Mouse (Mus musculus): ENCODE measurements around the gene Txndc8.

Txndc8 gene

GRCm38 (mm10) chr4:58009024-58009423, at the start of gene Txndc8:
TSS of gene Txndc8 (minus strand) at chr4:58009124.
- no peak for DNase-seq (ENCODE audit: low read depth in 2 of 2, low spot score in 2 of 2)

- DNase-seq (ENCODE audit: low read depth in 2 of 2, low spot score in 2 of 2) = no peak
Measured at GRCm38 (mm10) chr4:58055653-58056052, 46.7 kb upstream of the Txndc8 start.

DNA sequence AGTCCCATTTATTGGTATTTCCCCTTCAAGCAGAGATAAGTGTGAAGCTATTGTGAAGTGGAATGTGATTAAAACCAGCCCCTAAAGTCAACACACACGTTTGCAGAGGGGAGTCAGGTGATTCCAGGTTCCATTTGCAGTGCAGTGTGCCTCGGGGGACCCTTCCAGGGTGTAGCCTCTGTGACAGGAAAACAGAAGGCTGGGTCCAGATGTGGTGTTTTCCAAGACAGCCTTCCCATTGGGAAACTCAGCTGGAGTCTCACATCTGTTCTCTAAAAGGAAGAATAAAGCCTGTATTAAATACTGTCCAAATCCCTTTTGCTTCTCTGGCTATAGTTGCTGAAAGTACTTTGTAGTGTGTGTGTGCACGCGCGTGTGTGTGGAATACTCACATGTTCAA, 45.5 kb upstream of the Txndc8 start:
- no peak for DNase-seq (ENCODE audit: low read depth in 2 of 2, low spot score in 2 of 2)

- DNase-seq (ENCODE audit: low read depth in 2 of 2, low spot score in 2 of 2) = no peak
Measured at GRCm38 (mm10) chr4:58050746-58051145, 41.8 kb upstream of the Txndc8 start.

- no peak for DNase-seq (ENCODE audit: low read depth in 2 of 2, low spot score in 2 of 2)
Measured at GRCm38 (mm10) chr4:58050276-58050675, 41.4 kb upstream of the Txndc8 start.

GRCm38 (mm10) chr4:58044833-58045232, 35.9 kb upstream of the Txndc8 start:
- DNase-seq (ENCODE audit: low read depth in 2 of 2, low spot score in 2 of 2) = no peak

- no peak for DNase-seq (ENCODE audit: low read depth in 2 of 2, low spot score in 2 of 2)
Measured at GRCm38 (mm10) chr4:58044356-58044755, 35.4 kb upstream of the Txndc8 start.

- DNase-seq (ENCODE audit: low read depth in 2 of 2, low spot score in 2 of 2) = no peak
Measured at GRCm38 (mm10) chr4:58040093-58040492, 31.2 kb upstream of the Txndc8 start.

DNA sequence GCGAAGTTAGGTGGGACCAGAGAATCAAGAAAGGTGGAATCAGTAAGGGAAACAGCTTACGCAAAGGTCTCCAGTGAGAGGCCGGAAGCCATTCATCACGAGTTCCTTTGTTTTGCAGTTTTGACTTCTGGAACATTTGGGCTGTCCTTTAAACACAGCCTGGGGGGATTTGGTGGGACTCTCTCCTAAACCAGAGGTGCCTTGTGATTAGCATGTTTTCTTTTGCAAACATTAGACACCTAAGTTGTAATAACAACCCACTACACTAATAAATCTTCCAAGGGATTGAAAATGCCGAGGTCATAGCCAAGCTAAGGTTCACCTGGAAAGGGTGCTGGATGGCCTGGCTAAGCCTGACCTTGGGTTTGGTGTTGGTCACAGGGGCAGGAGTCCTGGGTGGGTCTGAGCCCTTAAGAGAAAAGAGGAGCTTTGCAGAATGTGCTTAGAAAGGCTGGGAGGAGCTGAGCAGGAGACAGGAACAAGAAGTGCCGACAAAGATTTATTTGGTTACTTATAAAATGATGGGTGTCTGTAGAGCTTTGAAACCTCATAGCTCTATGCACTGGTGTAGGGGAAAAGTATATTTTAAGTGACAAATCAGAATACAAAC, 28.3 kb upstream of the Txndc8 start:
- no peak for DNase-seq (ENCODE audit: low read depth in 2 of 2, low spot score in 2 of 2)

GRCm38 (mm10) chr4:58034663-58035062, 25.7 kb upstream of the Txndc8 start:
- no peak for DNase-seq (ENCODE audit: low read depth in 2 of 2, low spot score in 2 of 2)

- no peak for DNase-seq (ENCODE audit: low read depth in 2 of 2, low spot score in 2 of 2)
Measured at GRCm38 (mm10) chr4:58032714-58033113, 23.8 kb upstream of the Txndc8 start.

DNA sequence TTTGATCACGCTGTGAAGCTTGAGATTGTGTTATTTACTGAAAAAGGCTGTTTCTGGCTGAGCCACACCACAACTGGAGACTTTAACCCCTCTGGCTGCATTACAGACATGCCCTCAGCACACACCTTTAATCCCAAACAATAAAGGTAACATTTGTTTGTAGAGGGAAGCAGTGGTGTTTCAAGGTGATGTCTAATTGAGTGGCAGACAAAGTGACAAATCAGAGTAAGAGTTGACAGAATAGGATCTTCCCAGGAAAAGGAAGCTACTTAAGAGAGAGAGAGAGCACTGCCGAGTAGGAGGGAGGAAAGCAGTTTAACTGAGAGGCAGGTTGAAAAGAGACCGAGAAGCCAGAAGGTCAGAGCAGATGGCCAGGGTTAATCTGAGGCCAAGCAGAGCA, 5.4 kb downstream of the Txndc8 start:
- no peak for DNase-seq (ENCODE audit: low read depth in 2 of 2, low spot score in 2 of 2)

DNA sequence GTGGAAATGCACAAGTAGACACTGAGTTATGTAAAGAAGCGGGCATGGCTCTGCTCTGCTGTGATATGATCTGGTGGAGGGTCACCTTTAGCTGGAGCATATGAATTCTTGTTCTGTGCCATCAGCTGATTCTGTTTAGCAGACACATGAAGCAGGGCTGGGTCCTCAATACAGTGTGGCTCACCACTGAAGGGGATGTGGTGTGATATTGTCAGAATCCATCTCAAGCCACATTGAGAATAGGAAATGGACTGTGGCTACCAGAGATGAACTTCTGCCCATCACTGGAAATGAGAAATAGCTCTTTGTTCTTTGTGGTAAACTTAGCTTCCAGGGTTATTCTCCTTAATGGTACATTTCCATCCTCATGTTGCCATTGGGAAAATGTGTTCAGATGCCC, 17.5 kb downstream of the Txndc8 start:
- DNase-seq (ENCODE audit: low read depth in 2 of 2, low spot score in 2 of 2) = no peak

DNA sequence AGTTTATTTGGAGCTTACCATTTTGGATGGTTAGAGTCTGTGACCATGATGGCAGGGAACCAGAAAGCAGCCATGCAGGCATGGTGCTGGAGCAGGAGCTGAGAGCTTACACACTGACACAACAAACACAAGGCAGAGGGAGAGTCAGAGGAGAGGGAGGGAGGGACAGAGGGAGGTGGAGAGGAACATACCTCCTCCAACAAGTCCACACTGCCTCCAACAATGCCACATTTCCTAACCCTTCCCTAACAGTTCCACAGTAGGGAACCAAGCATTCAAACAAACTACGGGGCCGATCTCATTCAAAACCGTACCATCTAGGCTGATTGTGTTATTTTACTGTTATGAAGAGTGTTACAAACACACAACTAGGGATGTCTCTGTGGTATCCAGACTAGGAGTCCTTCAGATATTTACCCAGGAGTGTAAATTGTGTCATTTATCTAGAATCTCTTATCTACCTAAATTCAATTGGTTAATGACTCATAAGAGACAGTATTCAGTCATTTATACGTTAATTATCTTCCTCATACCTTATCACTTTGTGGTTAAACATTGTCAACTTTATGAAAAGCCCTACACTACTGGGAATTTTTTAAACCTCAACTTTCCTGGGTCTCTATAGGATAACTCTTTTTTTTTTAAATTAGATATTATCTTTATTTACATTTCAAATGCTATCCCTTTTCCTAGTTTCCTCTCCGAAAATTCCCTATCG, 34.4 kb downstream of the Txndc8 start:
- no peak for DNase-seq (ENCODE audit: low read depth in 2 of 2, low spot score in 2 of 2)

GRCm38 (mm10) chr4:57973592-57974268, 35.2 kb downstream of the Txndc8 start:
- DNase-seq (ENCODE audit: low read depth in 2 of 2, low spot score in 2 of 2) = no peak

GRCm38 (mm10) chr4:57970285-57970684, 38.6 kb downstream of the Txndc8 start:
- DNase-seq (ENCODE audit: low read depth in 2 of 2, low spot score in 2 of 2) = no peak

- no peak for DNase-seq (ENCODE audit: low read depth in 2 of 2, low spot score in 2 of 2)
Measured at GRCm38 (mm10) chr4:57967195-57967594, 41.7 kb downstream of the Txndc8 start.

DNA sequence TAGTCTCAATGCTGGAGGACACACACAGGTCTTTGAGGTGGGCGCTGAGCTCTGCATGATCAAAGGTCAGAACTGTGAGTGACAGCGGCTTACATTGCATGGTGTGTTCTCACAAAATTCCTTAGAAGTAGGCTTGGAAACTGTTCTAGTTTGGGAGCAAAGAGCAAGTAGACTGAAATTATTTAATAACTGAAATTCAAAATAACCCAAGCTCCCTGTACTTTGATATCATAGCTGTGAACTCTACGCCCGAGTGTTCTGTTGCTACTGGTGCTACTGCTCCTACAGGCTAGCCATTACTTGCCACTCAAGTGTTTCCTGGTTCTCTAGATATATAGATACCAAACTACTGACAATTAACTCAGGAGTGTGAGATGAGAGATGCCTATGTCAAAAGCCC, 43.4 kb downstream of the Txndc8 start:
- no peak for DNase-seq (ENCODE audit: low read depth in 2 of 2, low spot score in 2 of 2)

- DNase-seq (ENCODE audit: low read depth in 2 of 2, low spot score in 2 of 2) = no peak
Measured at GRCm38 (mm10) chr4:57964143-57964542, 44.8 kb downstream of the Txndc8 start.

DNA sequence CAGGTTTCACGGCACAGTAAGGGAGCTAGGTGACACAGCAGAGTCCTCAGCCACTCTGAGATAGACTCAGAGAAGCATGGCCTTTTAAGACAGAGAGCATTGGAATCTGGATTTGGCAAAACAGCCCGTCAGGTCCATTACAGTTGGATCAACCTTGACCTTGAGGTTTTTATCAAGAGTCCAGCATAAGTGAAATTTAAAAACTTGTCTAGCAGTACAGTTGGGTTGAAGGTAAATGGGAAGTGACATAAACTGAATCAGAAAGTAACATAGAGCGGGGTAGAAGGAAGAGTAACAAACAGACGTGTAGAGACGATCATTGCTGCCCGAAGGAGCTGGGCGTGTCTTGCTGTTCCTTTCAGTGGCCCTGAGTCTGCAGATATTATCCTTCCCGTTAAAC, 49.9 kb downstream of the Txndc8 start:
- no peak for DNase-seq (ENCODE audit: low read depth in 2 of 2, low spot score in 2 of 2)

GRCm38 (mm10) chr4:57958098-57958497, 50.8 kb downstream of the Txndc8 start:
- no peak for DNase-seq (ENCODE audit: low read depth in 2 of 2, low spot score in 2 of 2)

Data from CD8-positive naive resting alpha-beta T cell, adult 2 months (primary cell).